Mouse (Mus musculus): ENCODE data around the gene Dusp22. TPM values are rescaled to one million over a fixed set of nuclear protein-coding genes. Genes with fewer than 3 reads are reported as not detected.

The Dusp22 gene
- total and polyA plus RNA-seq, 2 experiments: 11.1 to 14.5 TPM

DNA sequence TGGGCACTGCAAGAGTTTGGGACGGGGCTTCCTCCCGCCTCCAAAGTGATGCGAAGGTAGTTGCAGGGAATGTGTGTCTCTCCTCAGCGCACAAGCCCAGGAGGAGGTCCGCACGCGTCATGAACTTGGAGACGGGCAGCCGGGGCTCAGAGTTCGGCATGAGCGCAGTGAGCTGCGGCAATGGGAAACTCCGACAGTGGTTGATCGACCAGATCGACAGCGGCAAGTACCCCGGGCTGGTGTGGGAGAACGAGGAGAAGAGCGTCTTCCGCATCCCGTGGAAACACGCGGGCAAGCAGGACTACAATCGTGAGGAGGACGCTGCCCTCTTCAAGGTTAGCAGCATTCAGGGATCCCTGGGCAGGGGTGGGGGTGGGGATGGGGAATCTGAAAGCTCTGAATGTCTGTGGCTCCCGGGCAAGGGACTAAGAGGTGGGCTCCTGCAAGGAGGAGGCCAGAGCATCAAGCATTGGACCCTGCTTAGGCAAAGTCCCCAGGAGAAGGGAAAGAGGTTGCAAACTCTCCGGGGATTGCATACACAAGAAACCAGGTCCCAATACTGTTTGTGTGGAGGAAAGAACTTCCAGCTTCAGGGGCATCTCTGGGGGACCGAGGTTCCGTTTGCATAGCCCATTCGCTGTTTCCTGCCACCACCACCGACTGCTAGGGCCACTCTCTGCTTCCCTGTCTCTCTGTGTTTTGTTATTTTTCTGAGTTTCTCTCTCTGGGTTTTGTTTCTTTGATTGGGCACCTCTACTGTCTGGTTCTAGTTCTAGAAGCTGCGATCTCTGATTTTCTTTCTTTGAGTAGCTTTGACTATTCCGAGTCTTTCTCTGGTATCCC is 90.9 kb downstream of the Dusp22 start:
- 0 out of 2 replicates have a peak, but pooled peaks cover 5% of the 10 kb centered on the region for H3K4me1 ChIP-seq (ENCODE audit: control insufficient read depth, insufficient read depth, low read length)
- TF ChIP-seq POLR2A (IDR thresholded peaks at IDR 0.05; ENCODE audit: extremely low read depth, insufficient read depth, low read length) (no peak), CTCF (IDR thresholded peaks at IDR 0.05; ENCODE audit: low read depth, low read length) (no peak)
- no peaks in the 10 kb centered on the region for H3K36me3 ChIP-seq (ENCODE audit: control insufficient read depth, insufficient read depth, low read length)
- H3K4me3 ChIP-seq (ENCODE audit: insufficient read depth, low read depth, low read length): peak overlapping the region; percentile 45; the same call in 1 of the 2 replicates
- WGBS: 6% methylated on average over 33 of the region's 33 CpGs
- no peak for DNase-seq (ENCODE audit: extremely low read depth, low read depth, low spot score)
- no peak overlapping the region for H3K9ac ChIP-seq (ENCODE audit: low read depth, low read length)
- no peaks in the 10 kb centered on the region for H3K79me2 ChIP-seq (ENCODE audit: control insufficient read depth, insufficient read depth, low read length)
- H3K27ac ChIP-seq (replicated peaks; ENCODE audit: insufficient read depth, low read depth, low read length): no peak overlapping the region
- H3K27me3 ChIP-seq (ENCODE audit: control insufficient read depth, insufficient read depth, low read length): peaks cover 3% of the 10 kb centered on the region; the same call in 1 of the 2 replicates

DNA sequence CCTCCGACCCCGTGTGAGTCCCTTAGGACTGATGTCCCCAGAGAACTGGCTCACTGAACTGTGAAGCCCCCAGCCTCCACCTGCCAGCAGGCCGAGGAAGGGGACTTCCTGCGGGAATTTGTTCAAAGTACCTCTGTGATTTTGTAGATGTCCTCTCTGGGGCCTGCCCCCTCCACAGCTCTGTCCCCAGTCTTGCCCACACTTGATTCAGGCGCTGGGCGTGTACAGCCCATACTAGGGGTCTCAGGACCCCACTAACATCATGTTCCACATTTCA is 91.4 kb downstream of the Dusp22 start:
- no peaks in the 10 kb centered on the region for H3K79me2 ChIP-seq (ENCODE audit: control insufficient read depth, insufficient read depth, low read length)
- H3K27me3 ChIP-seq (ENCODE audit: control insufficient read depth, insufficient read depth, low read length): peaks cover 3% of the 10 kb centered on the region; the same call in 1 of the 2 replicates
- WGBS: 42% methylated on average over 6 of the region's 6 CpGs
- no peak for TF ChIP-seq CTCF (IDR thresholded peaks at IDR 0.05; ENCODE audit: low read depth, low read length)
- no peak for TF ChIP-seq POLR2A (IDR thresholded peaks at IDR 0.05; ENCODE audit: extremely low read depth, insufficient read depth, low read length)
- 0 out of 2 replicates have a peak, but pooled peaks cover 5% of the 10 kb centered on the region for H3K4me1 ChIP-seq (ENCODE audit: control insufficient read depth, insufficient read depth, low read length)
- H3K4me3 ChIP-seq (ENCODE audit: insufficient read depth, low read depth, low read length): no peak overlapping the region
- H3K27ac ChIP-seq (replicated peaks; ENCODE audit: insufficient read depth, low read depth, low read length): no peak overlapping the region
- no peak overlapping the region for H3K9ac ChIP-seq (ENCODE audit: low read depth, low read length)
- no peak for DNase-seq (ENCODE audit: extremely low read depth, low read depth, low spot score)
- H3K36me3 ChIP-seq (ENCODE audit: control insufficient read depth, insufficient read depth, low read length): no peaks in the 10 kb centered on the region

- Histone ChIP-seq H3K4me1 (ENCODE audit: control insufficient read depth, insufficient read depth, low read length) (0 out of 2 replicates have a peak, but pooled peaks cover 5% of the 10 kb centered on the region), H3K27me3 (ENCODE audit: control insufficient read depth, insufficient read depth, low read length) (peaks cover 3% of the 10 kb centered on the region; the same call in 1 of the 2 replicates), H3K36me3 (ENCODE audit: control insufficient read depth, insufficient read depth, low read length) (no peaks in the 10 kb centered on the region), H3K79me2 (ENCODE audit: control insufficient read depth, insufficient read depth, low read length) (no peaks in the 10 kb centered on the region), H3K27ac (replicated peaks; ENCODE audit: insufficient read depth, low read depth, low read length) (no peak overlapping the region), H3K9ac (ENCODE audit: low read depth, low read length) (no peak overlapping the region), H3K4me3 (ENCODE audit: insufficient read depth, low read depth, low read length) (no peak overlapping the region)
- WGBS: 86% methylated on average over 4 of the region's 4 CpGs
- TF ChIP-seq POLR2A (IDR thresholded peaks at IDR 0.05; ENCODE audit: extremely low read depth, insufficient read depth, low read length) (no peak), CTCF (IDR thresholded peaks at IDR 0.05; ENCODE audit: low read depth, low read length) (no peak)
- no peak for DNase-seq (ENCODE audit: extremely low read depth, low read depth, low spot score)
Observed at GRCm38 (mm10) chr13:30752581-30753187, 92.9 kb downstream of the Dusp22 start.

GRCm38 (mm10) chr13:30753441-30753840 is 93.6 kb downstream of the Dusp22 start:
- TF ChIP-seq CTCF (IDR thresholded peaks at IDR 0.05; ENCODE audit: low read depth, low read length) (no peak), POLR2A (IDR thresholded peaks at IDR 0.05; ENCODE audit: extremely low read depth, insufficient read depth, low read length) (no peak)
- Histone ChIP-seq H3K4me1 (ENCODE audit: control insufficient read depth, insufficient read depth, low read length) (0 out of 2 replicates have a peak, but pooled peaks cover 5% of the 10 kb centered on the region), H3K36me3 (ENCODE audit: control insufficient read depth, insufficient read depth, low read length) (no peaks in the 10 kb centered on the region), H3K27ac (replicated peaks; ENCODE audit: insufficient read depth, low read depth, low read length) (no peak overlapping the region), H3K4me3 (ENCODE audit: insufficient read depth, low read depth, low read length) (no peak overlapping the region), H3K27me3 (ENCODE audit: control insufficient read depth, insufficient read depth, low read length) (peaks cover 3% of the 10 kb centered on the region; the same call in 1 of the 2 replicates), H3K9ac (ENCODE audit: low read depth, low read length) (no peak overlapping the region), H3K79me2 (ENCODE audit: control insufficient read depth, insufficient read depth, low read length) (no peaks in the 10 kb centered on the region)
- WGBS: 84% methylated on average over 3 of the region's 3 CpGs
- DNase-seq (ENCODE audit: extremely low read depth, low read depth, low spot score): no peak

- 78% methylated on average over 4 of the region's 4 CpGs for WGBS
- H3K4me3 ChIP-seq (ENCODE audit: insufficient read depth, low read depth, low read length): no peak overlapping the region
Observed at GRCm38 (mm10) chr13:30754066-30754465, 94.3 kb downstream of the Dusp22 start.

More at GRCm38 (mm10) chr13:30754066-30754465, 94.3 kb downstream of the Dusp22 start:
- Histone ChIP-seq H3K27me3 (ENCODE audit: control insufficient read depth, insufficient read depth, low read length) (peaks cover 3% of the 10 kb centered on the region; the same call in 1 of the 2 replicates), H3K9ac (ENCODE audit: low read depth, low read length) (no peak overlapping the region), H3K27ac (replicated peaks; ENCODE audit: insufficient read depth, low read depth, low read length) (no peak overlapping the region), H3K79me2 (ENCODE audit: control insufficient read depth, insufficient read depth, low read length) (no peaks in the 10 kb centered on the region), H3K36me3 (ENCODE audit: control insufficient read depth, insufficient read depth, low read length) (no peaks in the 10 kb centered on the region), H3K4me1 (ENCODE audit: control insufficient read depth, insufficient read depth, low read length) (0 out of 2 replicates have a peak, but pooled peaks cover 5% of the 10 kb centered on the region)
- TF ChIP-seq POLR2A (IDR thresholded peaks at IDR 0.05; ENCODE audit: extremely low read depth, insufficient read depth, low read length) (no peak), CTCF (IDR thresholded peaks at IDR 0.05; ENCODE audit: low read depth, low read length) (no peak)
- no peak for DNase-seq (ENCODE audit: extremely low read depth, low read depth, low spot score)
